Mouse (Mus musculus): ENCODE data around the gene Uqcr11. TPM values are rescaled to one million over a fixed set of nuclear protein-coding genes. Genes with fewer than 3 reads are reported as not detected.
A peak's percentile ranks its signal among the peaks of the same experiment; 100 is the strongest.

Gene Uqcr11
- polyA plus RNA-seq, 1 experiment from 2014 or later, result 890 TPM

- H3K27me3 ChIP-seq (replicated peaks), result no peaks in the 10 kb centered on the region
- H3K4me3 ChIP-seq (replicated peaks), result no peak overlapping the region
- no peak overlapping the region for H3K9ac ChIP-seq
- no peak overlapping the region for H3K27ac ChIP-seq
- peaks cover 20% of the 10 kb centered on the region for H3K4me1 ChIP-seq (replicated peaks)
- no peaks in the 10 kb centered on the region for H3K36me3 ChIP-seq
- no peaks in the 10 kb centered on the region for H3K9me3 ChIP-seq
- H3K4me2 ChIP-seq (replicated peaks), result no peak overlapping the region
- no peak for ATAC-seq
Measured at GRCm38 (mm10) chr10:80440031-80440430, 33.4 kb upstream of the Uqcr11 start.

- no peaks in the 10 kb centered on the region for H3K36me3 ChIP-seq
- H3K27me3 ChIP-seq (replicated peaks), result no peaks in the 10 kb centered on the region
- 44% methylated on average over 4 of the region's 4 CpGs for WGBS
- no peak for ATAC-seq
- H3K4me2 ChIP-seq (replicated peaks), result no peak overlapping the region
- H3K4me1 ChIP-seq (replicated peaks), result peaks cover 14% of the 10 kb centered on the region
- H3K9me3 ChIP-seq, result no peaks in the 10 kb centered on the region
- H3K27ac ChIP-seq, result no peak overlapping the region
- no peak overlapping the region for H3K9ac ChIP-seq
- H3K4me3 ChIP-seq (replicated peaks), result no peak overlapping the region
Measured at GRCm38 (mm10) chr10:80437973-80438372, 31.3 kb upstream of the Uqcr11 start.

- Histone ChIP-seq H3K27me3 (replicated peaks) (no peaks in the 10 kb centered on the region), H3K36me3 (no peaks in the 10 kb centered on the region), H3K4me2 (replicated peaks) (peak overlapping the region; percentile 41), H3K9ac (no peak overlapping the region), H3K4me3 (replicated peaks) (no peak overlapping the region), H3K9me3 (no peaks in the 10 kb centered on the region), H3K4me1 (replicated peaks) (peaks cover 21% of the 10 kb centered on the region), H3K27ac (peak overlapping the region; percentile 80)
- 9% methylated on average over 9 of the region's 9 CpGs for WGBS
- ATAC-seq, result peak; percentile 18
Measured at GRCm38 (mm10) chr10:80436276-80436675, 29.6 kb upstream of the Uqcr11 start.

GRCm38 (mm10) chr10:80435764-80436163 is 29.1 kb upstream of the Uqcr11 start:
- ATAC-seq, result peak; percentile 32
- H3K4me1 ChIP-seq (replicated peaks), result peaks cover 25% of the 10 kb centered on the region
- H3K27ac ChIP-seq, result peak overlapping the region; percentile 80
- no peaks in the 10 kb centered on the region for H3K36me3 ChIP-seq
- no peaks in the 10 kb centered on the region for H3K27me3 ChIP-seq (replicated peaks)
- H3K9me3 ChIP-seq, result no peaks in the 10 kb centered on the region
- 0 out of 2 replicates have a peak overlapping the region, but pooled peaks have one; percentile 14 for H3K9ac ChIP-seq
- H3K4me2 ChIP-seq (replicated peaks), result peak overlapping the region; percentile 41
- H3K4me3 ChIP-seq (replicated peaks), result no peak overlapping the region
- 44% methylated on average over 7 of the region's 7 CpGs for WGBS

GRCm38 (mm10) chr10:80434823-80435222 is 28.2 kb upstream of the Uqcr11 start:
- Histone ChIP-seq H3K4me3 (replicated peaks) (no peak overlapping the region), H3K36me3 (peaks cover 7% of the 10 kb centered on the region; the same call in 1 of the 2 replicates), H3K9me3 (no peaks in the 10 kb centered on the region), H3K27ac (peak overlapping the region; percentile 20; the same call in 1 of the 2 replicates), H3K4me2 (replicated peaks) (no peak overlapping the region), H3K4me1 (replicated peaks) (peaks cover 26% of the 10 kb centered on the region), H3K27me3 (replicated peaks) (no peaks in the 10 kb centered on the region), H3K9ac (no peak overlapping the region)
- WGBS, result 78% methylated on average over 3 of the region's 3 CpGs
- ATAC-seq, result no peak

GRCm38 (mm10) chr10:80434233-80434592 is 27.6 kb upstream of the Uqcr11 start:
- no peak for ATAC-seq
- Histone ChIP-seq H3K9me3 (no peaks in the 10 kb centered on the region), H3K9ac (no peak overlapping the region), H3K27ac (no peak overlapping the region), H3K27me3 (replicated peaks) (no peaks in the 10 kb centered on the region), H3K36me3 (peaks cover 12% of the 10 kb centered on the region), H3K4me2 (replicated peaks) (peak overlapping the region; percentile 22; the same call in 1 of the 2 replicates), H3K4me1 (replicated peaks) (peaks cover 26% of the 10 kb centered on the region), H3K4me3 (replicated peaks) (peak overlapping the region; percentile 98)
- 12% methylated on average over 8 of the region's 8 CpGs for WGBS

- Histone ChIP-seq H3K9me3 (no peaks in the 10 kb centered on the region), H3K4me2 (replicated peaks) (peak within 1 kb of the TSS; percentile 81), H3K36me3 (peaks cover 17% of the 10 kb centered on the region), H3K27me3 (replicated peaks) (no peaks in the 10 kb centered on the region), H3K4me3 (replicated peaks) (peak within 1 kb of the TSS; percentile 98), H3K9ac (peak within 1 kb of the TSS; percentile 98), H3K4me1 (replicated peaks) (peaks cover 26% of the 10 kb centered on the region), H3K27ac (peak within 1 kb of the TSS; percentile 89)
- under 1% methylated on average over 60 of the region's 61 CpGs for WGBS
- ATAC-seq, result peak; percentile 95
Measured at GRCm38 (mm10) chr10:80433513-80434232, 27.0 kb upstream of the Uqcr11 start, which contains the start of gene Tcf3. Tcf3 (minus strand) TSS chr10:80433647.

GRCm38 (mm10) chr10:80432936-80433512 is 26.4 kb upstream of the Uqcr11 start:
- WGBS, result under 1% methylated on average over 60 of the region's 60 CpGs
- Histone ChIP-seq H3K9ac (peak overlapping the region; percentile 98), H3K9me3 (no peaks in the 10 kb centered on the region), H3K4me2 (replicated peaks) (peak overlapping the region; percentile 81), H3K4me1 (replicated peaks) (peaks cover 26% of the 10 kb centered on the region), H3K4me3 (replicated peaks) (peak overlapping the region; percentile 98), H3K36me3 (peaks cover 22% of the 10 kb centered on the region), H3K27ac (peak overlapping the region; percentile 89), H3K27me3 (replicated peaks) (no peaks in the 10 kb centered on the region)
- peak; percentile 0 for ATAC-seq

- no peak for ATAC-seq
- H3K4me2 ChIP-seq (replicated peaks), result peak overlapping the region; percentile 81
- H3K36me3 ChIP-seq, result peaks cover 28% of the 10 kb centered on the region
- H3K4me1 ChIP-seq (replicated peaks), result peaks cover 26% of the 10 kb centered on the region
- peak overlapping the region; percentile 98 for H3K4me3 ChIP-seq (replicated peaks)
- no peaks in the 10 kb centered on the region for H3K27me3 ChIP-seq (replicated peaks)
- 0% methylated on average over 4 of the region's 4 CpGs for WGBS
- peak overlapping the region; percentile 89; the same call in 1 of the 2 replicates for H3K27ac ChIP-seq
- no peaks in the 10 kb centered on the region for H3K9me3 ChIP-seq
- H3K9ac ChIP-seq, result peak overlapping the region; percentile 98
Measured at GRCm38 (mm10) chr10:80432387-80432785, 25.8 kb upstream of the Uqcr11 start.

- peak overlapping the region; percentile 98 for H3K4me3 ChIP-seq (replicated peaks)
- no peaks in the 10 kb centered on the region for H3K27me3 ChIP-seq (replicated peaks)
- no peaks in the 10 kb centered on the region for H3K9me3 ChIP-seq
- WGBS, result 11% methylated on average over 16 of the region's 16 CpGs
- no peak for ATAC-seq
- H3K4me1 ChIP-seq (replicated peaks), result peaks cover 26% of the 10 kb centered on the region
- 0 out of 2 replicates have a peak overlapping the region, but pooled peaks have one; percentile 36 for H3K27ac ChIP-seq
- peaks cover 34% of the 10 kb centered on the region for H3K36me3 ChIP-seq
- H3K9ac ChIP-seq, result peak overlapping the region; percentile 98
- peak overlapping the region; percentile 81 for H3K4me2 ChIP-seq (replicated peaks)
Measured at GRCm38 (mm10) chr10:80431570-80432386, 25.1 kb upstream of the Uqcr11 start.

GRCm38 (mm10) chr10:80430375-80430980 is 23.8 kb upstream of the Uqcr11 start:
- H3K27me3 ChIP-seq (replicated peaks), result no peaks in the 10 kb centered on the region
- H3K9ac ChIP-seq, result no peak overlapping the region
- no peak overlapping the region for H3K27ac ChIP-seq
- H3K4me1 ChIP-seq (replicated peaks), result peaks cover 16% of the 10 kb centered on the region; the same call in 1 of the 2 replicates
- no peak overlapping the region for H3K4me2 ChIP-seq (replicated peaks)
- no peak for ATAC-seq
- H3K9me3 ChIP-seq, result no peaks in the 10 kb centered on the region
- WGBS, result 62% methylated on average over 8 of the region's 8 CpGs
- H3K36me3 ChIP-seq, result peaks cover 47% of the 10 kb centered on the region
- H3K4me3 ChIP-seq (replicated peaks), result no peak overlapping the region

GRCm38 (mm10) chr10:80429800-80430199 is 23.2 kb upstream of the Uqcr11 start:
- Histone ChIP-seq H3K9ac (no peak overlapping the region), H3K4me1 (replicated peaks) (peaks cover 12% of the 10 kb centered on the region; the same call in 1 of the 2 replicates), H3K36me3 (peaks cover 53% of the 10 kb centered on the region), H3K27me3 (replicated peaks) (no peaks in the 10 kb centered on the region), H3K4me3 (replicated peaks) (no peak overlapping the region), H3K4me2 (replicated peaks) (no peak overlapping the region), H3K9me3 (no peaks in the 10 kb centered on the region), H3K27ac (no peak overlapping the region)
- ATAC-seq, result no peak
- 81% methylated on average over 8 of the region's 8 CpGs for WGBS

All from intestine, embryonic 15.5 days (tissue).